Mouse (Mus musculus) midbrain, postnatal 0 days (tissue): ENCODE results near the gene Id1. TPM values are rescaled to one million over a fixed set of nuclear protein-coding genes. Genes with fewer than 3 reads are reported as not detected.

Source experiments
- ATAC-seq: fragments of 200-750 bp; cut with Nextera tagmentation; 2 replicates; pipeline ENCODE4 v1.8.0; 2017; ENCODE audit warnings: moderate number of reproducible peaks, mild to moderate bottlenecking, moderate TSS enrichment, moderate library complexity; ENCODE audit not compliant: low FRiP score
- DNase-seq: peaks from one replicate; pipeline ENCODE4 v3.0.0-alpha.2; 2015; ENCODE audit warnings: low spot score
- H3K27ac ChIP-seq: fragments of 300-500 bp; sonication (generic); 2 replicates; pipeline ENCODE4 v1.5.1; 2014; ENCODE audit warnings: low read depth, mild to moderate bottlenecking, low read length, mixed read lengths
- H3K27me3 ChIP-seq: fragments of 300-500 bp; sonication (generic); 2 replicates; pipeline ENCODE4 v1.6.1; 2014; ENCODE audit warnings: low read length, control low read depth, mixed read lengths; ENCODE audit not compliant: insufficient read depth
- H3K36me3 ChIP-seq: fragments of 300-500 bp; sonication (generic); 2 replicates; pipeline ENCODE4 v1.6.1; 2014; ENCODE audit warnings: low read length, control low read depth, mixed read lengths; ENCODE audit not compliant: insufficient read depth
- H3K4me1 ChIP-seq: fragments of 300-500 bp; sonication (generic); 2 replicates; pipeline ENCODE4 v1.6.1; 2014; ENCODE audit warnings: mild to moderate bottlenecking, control low read depth, antibody characterized with exemption, low read length, mixed read lengths; ENCODE audit not compliant: insufficient read depth
- H3K4me2 ChIP-seq: fragments of 300-500 bp; sonication (generic); 2 replicates; pipeline ENCODE4 v1.6.1; 2014; ENCODE audit warnings: low read depth, mild to moderate bottlenecking, low read length, mixed read lengths; ENCODE audit not compliant: poor library complexity, severe bottlenecking
- H3K4me3 ChIP-seq: fragments of 300-500 bp; sonication (generic); 2 replicates; pipeline ENCODE4 v1.5.1; 2014; ENCODE audit warnings: low read depth, mild to moderate bottlenecking, low read length, moderate library complexity
- H3K9ac ChIP-seq: fragments of 300-500 bp; sonication (generic); replicated peaks from 2 replicates; pipeline ENCODE4 v1.6.1; 2014; ENCODE audit warnings: mild to moderate bottlenecking, low read length, moderate library complexity, mixed read lengths; ENCODE audit not compliant: poor library complexity, severe bottlenecking
- H3K9me3 ChIP-seq: fragments of 300-500 bp; sonication (generic); 2 replicates; pipeline ENCODE4 v1.6.1; 2016; ENCODE audit warnings: low read length, control low read depth
- CTCF ChIP-seq: IDR thresholded peaks from 2 replicates; pipeline ENCODE4 v1.5.1; 2016; ENCODE audit warnings: antibody characterized with exemption, mild to moderate bottlenecking
- WGBS: fragments of 180-500 bp; shearing (Covaris S2); extraction: QIAGEN DNeasy Blood & Tissue Kit; methylation state at CpG from one replicate; pipeline ENCODE4 v1.1.7; 2014; 5-methylcytosine and 5-hydroxymethylcytosine counted together
- polyA plus RNA-seq: library from polyadenylated mRNA; unstranded; fragments of >200 nt; fragmentation: Nextera tagmentation; extraction: Ambion mirVana; gene quantifications from 2 replicates; pipeline ENCODE4 v1.2.1, GENCODE M21; 2015
- total RNA-seq: library from RNA; depleted of rRNA; stranded (reverse); fragments of >200 nt; gene quantifications from 2 replicates; pipeline ENCODE4 v1.2.3, GENCODE M21; 2014

The Id1 gene
- total and polyA plus RNA-seq, 2 experiments from 2014 or later, result 58.3 to 71.7 TPM

DNA sequence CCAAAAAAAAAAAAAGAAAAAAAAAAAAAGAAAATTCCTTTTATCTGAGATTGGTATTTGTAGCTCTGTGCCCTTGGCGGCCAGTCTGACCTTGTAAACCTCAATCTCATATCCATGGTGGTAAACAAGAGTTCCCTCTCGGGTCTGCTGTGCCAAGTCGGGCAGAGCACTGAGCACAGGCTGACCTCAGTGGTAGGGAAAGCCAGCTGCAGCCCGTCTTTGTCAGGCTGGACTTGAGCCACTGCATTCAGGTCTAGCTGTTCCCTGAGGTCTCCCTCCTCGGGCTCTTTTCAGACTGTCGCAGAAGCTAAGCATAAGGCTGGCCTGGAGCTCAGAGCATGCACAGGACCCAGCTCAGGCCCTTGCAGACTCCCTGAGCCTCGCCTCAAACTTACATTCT lies 41.3 kb upstream of the Id1 start:
- no peaks in the 10 kb centered on the region for H3K4me1 ChIP-seq
- H3K27me3 ChIP-seq, result no peaks in the 10 kb centered on the region
- no peak overlapping the region for H3K27ac ChIP-seq
- H3K9ac ChIP-seq, result no peak overlapping the region
- no peak for DNase-seq
- no peak overlapping the region for H3K4me2 ChIP-seq
- H3K36me3 ChIP-seq, result peaks cover 40% of the 10 kb centered on the region
- ATAC-seq, result no peak
- TF ChIP-seq CTCF, result no peak
- no peaks in the 10 kb centered on the region for H3K9me3 ChIP-seq
- 80% methylated on average over 7 of the region's 7 CpGs for WGBS
- no peak overlapping the region for H3K4me3 ChIP-seq

DNA sequence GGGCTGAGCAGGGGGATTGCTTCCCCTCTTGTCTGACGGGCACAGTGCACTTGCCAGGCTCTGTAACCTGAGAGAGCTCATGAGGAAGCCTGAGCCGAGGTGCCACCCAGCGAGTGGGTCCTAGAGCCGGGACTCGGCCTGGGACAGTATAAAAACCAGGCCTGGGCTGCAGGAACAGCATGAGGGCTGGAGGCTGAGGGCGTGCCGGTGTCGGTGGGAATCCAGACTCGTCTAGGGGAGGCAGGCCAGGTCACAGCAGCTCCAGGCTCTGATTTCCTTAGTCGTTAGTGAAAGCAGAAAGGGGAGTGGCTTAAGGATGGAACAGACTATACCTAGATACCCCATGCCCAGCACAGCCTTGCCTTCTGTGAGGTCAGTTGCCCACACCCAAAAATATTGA lies 40.0 kb upstream of the Id1 start:
- Histone ChIP-seq H3K4me2 (no peak overlapping the region), H3K4me3 (no peak overlapping the region), H3K4me1 (no peaks in the 10 kb centered on the region), H3K36me3 (peaks cover 44% of the 10 kb centered on the region), H3K27me3 (no peaks in the 10 kb centered on the region), H3K27ac (peak overlapping the region; percentile 57; the same call in 1 of the 2 replicates), H3K9ac (0 out of 2 replicates have a peak overlapping the region, but pooled peaks have one; percentile 60), H3K9me3 (no peaks in the 10 kb centered on the region)
- WGBS, result 69% methylated on average over 10 of the region's 10 CpGs
- no peak for TF ChIP-seq CTCF
- ATAC-seq (no peak), DNase-seq (no peak)

DNA sequence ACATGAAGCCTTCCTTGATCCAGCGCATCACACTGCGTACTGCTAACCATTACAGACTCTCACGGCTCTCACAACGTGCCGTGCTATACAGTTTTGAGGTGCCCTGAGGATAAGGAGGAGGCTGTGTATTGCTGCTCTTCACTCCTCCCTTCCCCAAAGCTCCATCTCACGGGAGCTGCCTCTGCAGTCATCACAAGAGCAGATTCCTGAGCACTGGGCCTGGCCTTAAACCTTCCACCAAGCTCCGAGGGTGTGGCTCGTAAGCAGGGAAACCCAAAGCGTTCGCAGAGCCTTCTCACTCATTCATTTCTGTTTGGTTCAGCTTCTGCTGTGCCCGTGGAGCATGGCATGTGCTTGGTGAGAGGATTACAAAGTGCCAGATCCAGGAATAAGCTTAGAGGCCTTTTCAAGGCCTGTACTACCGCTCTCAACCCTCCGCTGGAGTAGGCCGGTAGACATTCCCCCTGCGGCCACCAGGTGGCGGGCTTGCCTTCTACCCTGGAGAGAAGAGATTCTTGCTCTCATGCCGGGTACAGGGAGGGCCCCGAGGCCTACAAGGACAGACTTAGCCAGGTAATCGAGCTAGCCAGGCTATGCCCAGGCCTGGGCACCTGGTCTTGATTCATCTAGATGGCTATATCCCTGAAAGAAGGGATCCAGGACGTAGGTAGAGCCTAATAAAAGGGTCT lies 39.4 kb upstream of the Id1 start:
- ATAC-seq, result peak; percentile 61
- no peak overlapping the region for H3K4me3 ChIP-seq
- WGBS, result 41% methylated on average over 20 of the region's 20 CpGs
- H3K4me2 ChIP-seq, result no peak overlapping the region
- H3K36me3 ChIP-seq, result peaks cover 51% of the 10 kb centered on the region
- H3K9ac ChIP-seq, result peak overlapping the region; percentile 60
- TF ChIP-seq CTCF, result peak; percentile 97
- DNase-seq, result peak; percentile 91
- no peaks in the 10 kb centered on the region for H3K27me3 ChIP-seq
- H3K27ac ChIP-seq, result peak overlapping the region; percentile 57
- H3K4me1 ChIP-seq, result no peaks in the 10 kb centered on the region
- H3K9me3 ChIP-seq, result no peaks in the 10 kb centered on the region

DNA sequence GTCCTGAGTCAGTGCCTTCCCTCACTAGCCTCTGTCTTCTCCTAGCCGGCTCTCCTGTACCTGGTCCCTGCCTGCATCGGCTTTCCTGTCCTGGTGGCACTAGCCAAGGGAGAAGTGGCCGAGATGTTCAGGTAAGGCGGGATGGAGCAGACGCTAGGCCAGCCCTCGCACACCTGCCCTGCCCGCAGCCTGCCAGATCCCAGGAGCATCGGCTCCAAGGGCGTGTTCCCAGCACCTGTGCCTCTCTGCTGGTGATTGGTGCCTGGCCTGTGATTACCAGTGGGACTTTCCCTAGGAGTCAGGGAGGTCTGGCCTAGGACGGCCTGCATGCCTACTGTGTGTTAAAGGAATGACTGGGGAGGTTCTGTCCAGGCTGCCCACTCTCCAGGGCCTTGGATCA lies 35.9 kb upstream of the Id1 start:
- no peak for TF ChIP-seq CTCF
- Histone ChIP-seq H3K9me3 (no peaks in the 10 kb centered on the region), H3K4me1 (no peaks in the 10 kb centered on the region), H3K27me3 (no peaks in the 10 kb centered on the region), H3K9ac (no peak overlapping the region), H3K4me2 (no peak overlapping the region), H3K27ac (no peak overlapping the region), H3K4me3 (no peak overlapping the region), H3K36me3 (peaks cover 79% of the 10 kb centered on the region)
- 95% methylated on average over 10 of the region's 10 CpGs for WGBS
- ATAC-seq, result no peak
- no peak for DNase-seq

DNA sequence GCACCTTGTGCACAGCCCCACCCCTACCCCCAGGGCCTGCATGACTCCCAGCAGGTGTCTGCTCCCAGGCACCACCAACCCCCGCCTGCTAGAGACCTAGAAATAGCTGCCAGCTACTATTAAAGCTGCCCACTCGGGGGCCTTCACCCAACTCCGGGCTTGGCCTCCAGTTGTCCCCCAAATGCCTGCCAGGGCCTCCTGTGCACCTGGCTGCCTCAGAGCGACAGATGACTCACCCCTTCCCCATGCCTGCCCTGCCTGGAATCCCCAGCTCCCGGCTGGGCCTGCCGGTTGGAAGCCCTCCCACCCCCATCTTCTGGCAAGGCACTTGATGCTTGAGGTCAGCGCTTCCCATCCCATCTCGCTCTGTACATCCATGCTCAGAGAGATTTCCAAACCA lies 35.3 kb upstream of the Id1 start:
- TF ChIP-seq CTCF, result no peak
- Histone ChIP-seq H3K27me3 (no peaks in the 10 kb centered on the region), H3K36me3 (peaks cover 75% of the 10 kb centered on the region), H3K4me2 (no peak overlapping the region), H3K4me1 (no peaks in the 10 kb centered on the region), H3K27ac (no peak overlapping the region), H3K9me3 (no peaks in the 10 kb centered on the region), H3K9ac (no peak overlapping the region), H3K4me3 (no peak overlapping the region)
- DNase-seq (no peak), ATAC-seq (no peak)
- 91% methylated on average over 8 of the region's 8 CpGs for WGBS

DNA sequence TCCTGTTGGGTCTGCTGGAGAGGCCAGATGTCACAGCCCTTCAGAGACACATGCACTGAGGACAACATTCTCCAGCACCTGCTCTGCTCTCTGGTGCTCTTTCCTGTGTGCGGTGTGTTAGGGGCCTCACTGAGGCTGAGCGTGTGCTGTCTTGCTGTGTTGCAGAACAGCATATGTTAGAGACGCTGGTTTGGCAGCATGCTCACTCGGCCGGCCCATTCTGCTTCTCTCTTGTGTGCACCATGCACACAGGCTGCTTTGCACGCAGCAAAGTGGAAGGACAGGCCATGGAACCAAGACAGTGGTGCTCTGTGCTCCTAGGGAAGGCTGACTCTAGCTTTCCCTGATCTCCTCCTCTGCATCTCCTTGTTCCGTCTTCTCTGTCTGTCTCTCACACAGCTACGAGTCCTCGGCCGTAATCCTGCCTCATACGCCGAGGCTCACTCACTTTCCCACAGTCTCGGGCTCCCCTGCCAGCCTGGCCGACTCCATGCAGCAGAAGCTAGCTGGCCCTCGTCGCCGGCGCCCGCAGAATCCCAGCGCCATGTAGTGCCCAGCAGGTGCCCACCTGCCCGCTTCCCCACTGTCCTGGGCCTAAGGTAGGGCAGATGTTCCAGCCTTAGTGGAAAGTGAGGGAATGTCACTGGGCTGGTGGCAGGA lies 32.3 kb upstream of the Id1 start:
- H3K36me3 ChIP-seq, result peaks cover 56% of the 10 kb centered on the region

More for the DNA sequence above, 32.3 kb upstream of the Id1 start:
- no peak overlapping the region for H3K9ac ChIP-seq
- no peak overlapping the region for H3K4me2 ChIP-seq
- no peak overlapping the region for H3K27ac ChIP-seq
- no peaks in the 10 kb centered on the region for H3K27me3 ChIP-seq
- 90% methylated on average over 21 of the region's 21 CpGs for WGBS
- H3K9me3 ChIP-seq, result no peaks in the 10 kb centered on the region
- ATAC-seq (no peak), DNase-seq (no peak)
- no peak for TF ChIP-seq CTCF
- 0 out of 2 replicates have a peak, but pooled peaks cover 8% of the 10 kb centered on the region for H3K4me1 ChIP-seq
- H3K4me3 ChIP-seq, result no peak overlapping the region
